Mouse (Mus musculus) forebrain, embryonic 11.5 days (tissue): ENCODE data around the gene Csrp3. TPM values are rescaled to one million over a fixed set of nuclear protein-coding genes. Genes with fewer than 3 reads are reported as not detected.

Experiments used
- ATAC-seq: fragments of 200-750 bp; cut with Nextera tagmentation; replicated peaks from 2 replicates; pipeline ENCODE4 v1.8.0; 2017; ENCODE audit warnings: moderate TSS enrichment; ENCODE audit not compliant: low FRiP score
- DNase-seq: peaks from one replicate; pipeline ENCODE4 v3.0.0-alpha.2; 2017; ENCODE audit warnings: low spot score
- H3K27ac ChIP-seq: fragments of 300-500 bp; sonication (generic); 2 replicates; pipeline ENCODE4 v1.5.1; 2014; ENCODE audit warnings: low read depth, low read length
- H3K27me3 ChIP-seq: fragments of 300-500 bp; sonication (generic); 2 replicates; pipeline ENCODE4 v1.6.1; 2014; ENCODE audit warnings: mild to moderate bottlenecking, low read length, mixed read lengths; ENCODE audit not compliant: control insufficient read depth, insufficient read depth
- H3K36me3 ChIP-seq: fragments of 300-500 bp; sonication (generic); 2 replicates; pipeline ENCODE4 v1.6.1; 2014; ENCODE audit warnings: mild to moderate bottlenecking, low read length, moderate library complexity, mixed read lengths; ENCODE audit not compliant: control insufficient read depth, insufficient read depth
- H3K4me1 ChIP-seq: fragments of 300-500 bp; sonication (generic); replicated peaks from 2 replicates; pipeline ENCODE4 v1.6.1; 2014; ENCODE audit warnings: low read length, mixed read lengths; ENCODE audit not compliant: control insufficient read depth, insufficient read depth
- H3K4me2 ChIP-seq: fragments of 300-500 bp; sonication (generic); 2 replicates; pipeline ENCODE4 v1.6.1; 2014; ENCODE audit warnings: low read depth, mild to moderate bottlenecking, low read length, moderate library complexity, mixed read lengths; ENCODE audit not compliant: severe bottlenecking
- H3K4me3 ChIP-seq: fragments of 300-500 bp; sonication (generic); 2 replicates; pipeline ENCODE4 v1.5.1; 2014; ENCODE audit warnings: low read depth, low read length
- H3K9ac ChIP-seq: fragments of 300-500 bp; sonication (generic); 2 replicates; pipeline ENCODE4 v1.6.1; 2014; ENCODE audit warnings: low read length
- H3K9me3 ChIP-seq: fragments of 300-500 bp; sonication (generic); 2 replicates; pipeline ENCODE4 v1.6.1; 2016; ENCODE audit warnings: low read length, mixed read lengths; ENCODE audit not compliant: control insufficient read depth
- WGBS: fragments of 180-500 bp; shearing (Covaris S2); extraction: QIAGEN DNeasy Blood & Tissue Kit; methylation state at CpG from one replicate; pipeline ENCODE4 v1.1.7; 2014; 5-methylcytosine and 5-hydroxymethylcytosine counted together
- polyA plus RNA-seq: library from polyadenylated mRNA; unstranded; fragments of >200 nt; fragmentation: Nextera tagmentation; extraction: Ambion mirVana; gene quantifications from 2 replicates; pipeline ENCODE4 v1.2.1, GENCODE M21; 2014

Csrp3 gene
- polyA plus RNA-seq, 1 experiment from 2014 or later = not detected

DNA sequence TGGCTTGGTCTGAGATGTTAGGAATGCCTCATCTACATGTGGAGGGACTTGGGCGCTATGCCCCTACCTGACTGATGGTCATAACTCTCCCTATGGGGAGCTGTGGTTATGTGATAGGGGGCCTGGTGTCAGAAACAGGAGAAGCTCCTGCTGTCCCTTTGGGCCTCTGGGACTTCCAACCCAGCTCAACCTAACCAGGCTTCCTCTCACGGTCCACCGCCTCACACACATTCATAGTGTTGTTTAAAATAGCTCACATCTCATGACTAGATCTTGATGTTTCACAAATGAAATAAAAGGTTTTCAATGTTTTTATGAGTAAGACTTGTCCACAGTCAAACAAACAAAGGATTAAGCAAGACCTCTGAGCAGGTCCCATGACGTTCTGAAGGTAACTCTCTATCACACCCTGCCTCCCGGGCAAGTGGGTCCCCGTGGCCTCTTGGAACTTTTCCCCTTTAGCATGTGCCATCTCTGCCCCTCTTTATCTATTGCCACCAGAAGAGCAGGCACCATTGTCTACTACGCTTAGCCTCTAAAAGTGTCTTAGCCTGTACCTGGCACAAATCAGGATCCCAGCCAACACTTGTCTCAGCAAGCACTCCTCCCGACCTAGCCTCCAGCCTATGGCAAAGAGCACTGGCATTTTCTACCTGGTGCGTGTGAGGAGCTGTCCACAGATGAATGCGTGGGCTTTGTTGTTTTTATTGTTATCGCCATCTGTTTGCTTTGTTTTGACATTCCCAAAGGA is 62.9 kb downstream of the Csrp3 start:
- H3K4me3 ChIP-seq = no peak overlapping the region
- H3K4me2 ChIP-seq = no peak overlapping the region
- H3K4me1 ChIP-seq = no peaks in the 10 kb centered on the region
- no peaks in the 10 kb centered on the region for H3K36me3 ChIP-seq
- 88% methylated on average over 11 of the region's 11 CpGs for WGBS
- H3K27me3 ChIP-seq = no peaks in the 10 kb centered on the region
- ATAC-seq (no peak), DNase-seq (no peak)
- H3K9me3 ChIP-seq = no peaks in the 10 kb centered on the region
- H3K27ac ChIP-seq = no peak overlapping the region
- H3K9ac ChIP-seq = no peak overlapping the region

DNA sequence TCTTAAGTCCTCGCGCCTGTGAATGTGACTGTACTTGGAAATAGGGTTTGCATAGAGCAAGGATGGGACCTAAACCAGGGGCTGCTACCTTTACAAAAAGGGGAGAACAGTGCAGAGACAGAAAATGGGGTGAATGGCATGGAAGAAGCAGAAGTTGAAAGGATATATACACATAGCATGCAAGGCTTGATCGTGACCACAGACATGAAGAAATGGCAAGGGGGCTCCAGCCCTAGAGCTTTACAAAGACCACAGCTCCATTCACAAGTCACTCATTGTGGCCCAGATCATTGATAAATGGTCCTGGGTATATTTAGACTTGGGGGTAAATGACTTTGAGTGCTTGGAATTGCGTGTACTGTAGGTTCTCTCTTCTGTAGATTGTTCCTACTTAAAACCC is 65.4 kb downstream of the Csrp3 start:
- Histone ChIP-seq H3K36me3 (no peaks in the 10 kb centered on the region), H3K9ac (no peak overlapping the region), H3K27me3 (no peaks in the 10 kb centered on the region), H3K27ac (no peak overlapping the region), H3K4me2 (no peak overlapping the region), H3K4me1 (no peaks in the 10 kb centered on the region), H3K9me3 (no peaks in the 10 kb centered on the region), H3K4me3 (no peak overlapping the region)
- DNase-seq = no peak
- WGBS = 89% methylated on average over 4 of the region's 4 CpGs
- ATAC-seq = no peak

Other genes with a start within 250 kb of the Csrp3 start
- not detected in 2 replicates for gene Mrgprb3, start 204.2 kb downstream of the Csrp3 start, polyA plus RNA-seq
- 35.3 and 37.5 TPM in 2 replicates for gene Zdhhc13, start 59.0 kb downstream of the Csrp3 start, polyA plus RNA-seq
- 26.0 and 29.1 TPM in 2 replicates for gene E2f8, start 33.6 kb upstream of the Csrp3 start, polyA plus RNA-seq
- gene Nav2, start 60.7 kb upstream of the Csrp3 start, polyA plus RNA-seq = 6.9 and 7.2 TPM in 2 replicates